Mouse (Mus musculus) left cerebral cortex, adult 8-10 months (tissue): Measurements from ENCODE around the gene Ppp1r12c. TPM values are rescaled to one million over a fixed set of nuclear protein-coding genes. Genes with fewer than 3 reads are reported as not detected.

Experiments used
- DNase-seq, 2 experiments: peaks; one replicate each; pipeline ENCODE4 v3.0.0; 2022; ENCODE audit warnings: low spot score in 2 of 2
- total RNA-seq, 4 experiments: library from RNA; stranded (reverse); gene quantifications; 2 replicates each; pipeline ENCODE4 v1.2.4; 2022

Ppp1r12c gene
- total RNA-seq, 4 experiments from 2014 or later, result 142 to 158 (median 151) TPM

GRCm38 (mm10) chr7:4516332-4517050, 15.0 kb upstream of the Ppp1r12c start, which contains the start of gene Tnnt1:
TSS of gene Tnnt1 (minus strand) at chr7:4516382.
- DNase-seq, result no peak

GRCm38 (mm10) chr7:4515853-4516252, 14.4 kb upstream of the Ppp1r12c start:
- DNase-seq, result no peak

- no peak for DNase-seq
Measured at GRCm38 (mm10) chr7:4513829-4514712, 12.6 kb upstream of the Ppp1r12c start.

GRCm38 (mm10) chr7:4513236-4513635, 11.8 kb upstream of the Ppp1r12c start:
- DNase-seq, result no peak

- DNase-seq, result no peak
Measured at GRCm38 (mm10) chr7:4511489-4512224, 10.2 kb upstream of the Ppp1r12c start.

- no peak for DNase-seq
Measured at GRCm38 (mm10) chr7:4509863-4510608, 8.6 kb upstream of the Ppp1r12c start.

- no peak for DNase-seq
Measured at GRCm38 (mm10) chr7:4508739-4509116, 7.2 kb upstream of the Ppp1r12c start.

GRCm38 (mm10) chr7:4508062-4508738, 6.7 kb upstream of the Ppp1r12c start:
- DNase-seq, result no peak

GRCm38 (mm10) chr7:4507220-4507619, 5.7 kb upstream of the Ppp1r12c start:
- DNase-seq, result no peak

- DNase-seq, result no peak
Measured at GRCm38 (mm10) chr7:4504646-4505435, 3.4 kb upstream of the Ppp1r12c start.

- no peak for DNase-seq
Measured at GRCm38 (mm10) chr7:4503858-4504257, 2.4 kb upstream of the Ppp1r12c start.

GRCm38 (mm10) chr7:4503100-4503499, 1.6 kb upstream of the Ppp1r12c start:
- DNase-seq, result no peak

- peak; percentile 32 to 67 for DNase-seq
Measured at GRCm38 (mm10) chr7:4502421-4503090, 1.1 kb upstream of the Ppp1r12c start.

GRCm38 (mm10) chr7:4500892-4501471, 498 bp downstream of the Ppp1r12c start:
- peak; percentile 25 to 42 for DNase-seq

- no peak for DNase-seq
Measured at GRCm38 (mm10) chr7:4499034-4499433, 2.4 kb downstream of the Ppp1r12c start.

GRCm38 (mm10) chr7:4498251-4498650, 3.2 kb downstream of the Ppp1r12c start:
- no peak for DNase-seq

- no peak for DNase-seq
Measured at GRCm38 (mm10) chr7:4497271-4497903, 4.1 kb downstream of the Ppp1r12c start.

- no peak for DNase-seq
Measured at GRCm38 (mm10) chr7:4496468-4496867, 5.0 kb downstream of the Ppp1r12c start.
